Mouse (Mus musculus): ENCODE measurements around the gene H2-Q6.
"Not testable (repeated sequence)": the region's sequence is repeated elsewhere in the genome, so short reads cannot be mapped to it uniquely, and the experiment has no call there.

Gene H2-Q6

DNA sequence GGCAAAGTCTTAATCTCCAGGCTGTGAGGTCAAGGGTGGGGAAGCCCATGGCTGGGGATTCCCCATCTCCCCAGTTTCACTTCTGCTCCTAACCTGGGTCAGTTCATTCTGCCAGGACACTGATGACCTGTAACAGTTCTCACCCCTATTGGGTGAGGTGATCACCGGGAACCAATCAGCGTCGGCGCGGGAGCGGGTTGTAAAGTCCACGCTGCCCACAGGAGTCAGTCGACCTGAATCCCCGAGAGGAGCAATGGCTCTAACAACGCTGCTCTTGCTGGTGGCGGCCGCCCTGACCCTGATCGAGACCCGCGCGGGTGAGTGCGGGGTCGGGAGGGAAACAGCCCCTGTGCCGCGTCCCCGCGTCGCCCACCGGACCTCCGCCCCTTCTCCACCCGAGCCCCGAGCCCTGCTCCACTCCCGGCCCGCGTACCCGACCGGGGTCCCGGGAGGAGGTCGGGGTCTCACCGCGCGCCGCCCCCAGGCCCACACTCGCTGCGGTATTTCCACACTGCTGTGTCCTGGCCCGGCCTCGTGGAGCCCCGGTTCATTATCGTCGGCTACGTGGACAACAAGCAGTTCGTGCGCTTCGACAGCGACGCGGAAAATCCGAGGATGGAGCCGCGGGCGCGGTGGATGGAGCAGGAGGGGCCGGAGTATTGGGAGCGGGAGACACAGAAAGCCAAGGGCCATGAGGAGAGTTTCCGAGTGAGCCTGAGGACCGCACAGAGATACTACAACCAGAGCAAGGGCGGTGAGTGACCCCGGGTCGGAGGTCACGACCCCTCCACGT lies at the start of gene H2-Q6:
TSS of gene H2-Q6 (plus strand) at position 227 of the 793 bp plus-strand sequence.
- DNase-seq (ENCODE audit: low spot score in 2 of 2), result not testable (repeated sequence)

DNA sequence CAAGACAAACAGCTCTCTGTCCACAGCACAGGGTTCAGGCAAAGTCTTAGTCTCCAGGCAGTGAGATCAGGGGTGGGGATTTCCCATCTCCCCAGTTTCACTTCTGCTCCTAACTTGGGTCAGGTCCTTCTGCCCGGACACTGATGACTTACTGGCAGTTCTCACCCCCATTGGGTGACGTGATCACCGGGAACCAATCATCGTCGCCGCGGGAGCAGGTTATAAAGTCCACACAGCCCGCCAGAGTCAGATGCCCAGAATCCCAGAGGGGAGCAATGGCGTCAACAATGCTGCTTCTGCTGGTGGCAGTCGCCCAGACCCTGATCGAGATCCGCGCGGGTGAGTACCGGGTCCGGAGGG lies 45.3 kb upstream of the H2-Q6 start, which contains the start of gene H2-Q4:
TSS of gene H2-Q4 (plus strand) at position 249 of the 360 bp plus-strand sequence.
- DNase-seq (ENCODE audit: low spot score in 2 of 2), result peak; percentile 86 to 91

GRCm38 (mm10) chr17:35379729-35380451 lies 44.8 kb upstream of the H2-Q6 start:
- DNase-seq (ENCODE audit: low spot score in 2 of 2), result peak; percentile 23 to 45

GRCm38 (mm10) chr17:35389796-35390195 lies 34.9 kb upstream of the H2-Q6 start:
- peak; percentile 55 to 79 for DNase-seq (ENCODE audit: low spot score in 2 of 2)

DNA sequence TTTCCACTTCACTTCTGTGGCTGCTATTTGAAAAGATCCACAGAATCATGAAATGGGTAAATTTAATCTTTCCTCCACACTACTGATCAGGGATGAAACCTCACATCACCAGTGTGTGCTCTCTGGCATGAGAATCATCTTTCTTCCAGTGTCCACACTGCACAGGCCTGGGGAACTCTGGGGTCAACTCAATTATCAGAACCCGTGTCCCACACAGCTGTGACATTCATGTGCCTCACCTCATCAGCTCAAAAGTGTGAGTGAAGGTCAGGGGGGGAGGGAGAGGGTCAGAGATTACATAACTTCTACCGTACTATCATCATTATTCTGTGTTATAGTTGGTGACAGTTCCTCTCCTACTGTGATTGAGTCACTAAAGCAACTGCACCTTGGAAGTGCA lies 32.0 kb upstream of the H2-Q6 start:
- DNase-seq (ENCODE audit: low spot score in 2 of 2), result not testable (repeated sequence)

DNA sequence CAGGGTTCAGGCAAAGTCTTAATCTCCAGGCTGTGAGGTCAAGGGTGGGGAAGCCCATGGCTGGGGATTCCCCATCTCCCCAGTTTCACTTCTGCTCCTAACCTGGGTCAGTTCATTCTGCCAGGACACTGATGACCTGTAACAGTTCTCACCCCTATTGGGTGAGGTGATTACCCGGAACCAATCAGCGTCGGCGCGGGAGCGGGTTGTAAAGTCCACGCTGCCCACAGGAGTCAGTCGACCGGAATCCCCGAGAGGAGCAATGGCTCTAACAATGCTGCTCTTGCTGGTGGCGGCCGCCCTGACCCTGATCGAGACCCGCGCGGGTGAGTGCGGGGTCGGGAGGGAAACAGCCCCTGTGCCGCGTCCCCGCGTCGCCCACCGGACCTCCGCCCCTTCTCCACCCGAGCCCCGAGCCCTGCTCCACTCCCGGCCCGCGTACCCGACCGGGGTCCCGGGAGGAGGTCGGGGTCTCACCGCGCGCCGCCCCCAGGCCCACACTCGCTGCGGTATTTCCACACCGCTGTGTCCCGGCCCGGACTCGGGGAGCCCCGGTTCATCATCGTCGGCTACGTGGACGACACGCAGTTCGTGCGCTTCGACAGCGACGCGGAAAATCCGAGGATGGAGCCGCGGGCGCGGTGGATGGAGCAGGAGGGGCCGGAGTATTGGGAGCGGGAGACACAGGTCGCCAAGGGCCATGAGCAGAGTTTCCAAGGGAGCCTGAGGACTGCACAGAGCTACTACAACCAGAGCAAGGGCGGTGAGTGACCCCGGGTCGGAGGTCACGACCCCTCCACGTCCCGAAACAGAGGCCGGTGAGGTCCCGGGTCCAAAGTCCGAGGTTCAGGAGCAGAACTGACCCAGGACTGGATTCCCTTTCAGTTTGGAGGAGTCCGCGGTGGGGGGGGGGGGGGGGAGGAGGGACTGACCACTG lies 30.5 kb upstream of the H2-Q6 start:
- DNase-seq (ENCODE audit: low spot score in 2 of 2), result not testable (repeated sequence)

DNA sequence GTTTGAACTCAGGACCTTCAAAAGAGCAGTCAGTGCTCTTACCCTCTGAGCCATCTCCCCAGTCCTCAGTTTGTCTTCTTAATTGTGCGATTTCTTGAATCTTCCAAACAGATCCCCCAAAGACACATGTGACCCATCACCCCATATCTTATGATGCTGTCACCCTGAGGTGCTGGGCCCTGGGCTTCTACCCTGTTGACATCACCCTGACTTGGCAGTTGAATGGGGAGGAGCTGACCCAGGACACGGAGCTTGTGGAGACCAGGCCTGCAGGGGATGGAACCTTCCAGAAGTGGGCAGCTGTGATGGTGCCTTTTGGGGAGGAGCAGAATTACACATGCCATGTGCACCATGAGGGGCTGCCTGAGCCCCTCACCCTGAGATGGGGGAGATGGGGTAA lies 27.7 kb upstream of the H2-Q6 start:
- DNase-seq (ENCODE audit: low spot score in 2 of 2), result not testable (repeated sequence)

GRCm38 (mm10) chr17:35413057-35413456 lies 11.6 kb upstream of the H2-Q6 start:
- not testable (repeated sequence) for DNase-seq (ENCODE audit: low spot score in 2 of 2)

DNA sequence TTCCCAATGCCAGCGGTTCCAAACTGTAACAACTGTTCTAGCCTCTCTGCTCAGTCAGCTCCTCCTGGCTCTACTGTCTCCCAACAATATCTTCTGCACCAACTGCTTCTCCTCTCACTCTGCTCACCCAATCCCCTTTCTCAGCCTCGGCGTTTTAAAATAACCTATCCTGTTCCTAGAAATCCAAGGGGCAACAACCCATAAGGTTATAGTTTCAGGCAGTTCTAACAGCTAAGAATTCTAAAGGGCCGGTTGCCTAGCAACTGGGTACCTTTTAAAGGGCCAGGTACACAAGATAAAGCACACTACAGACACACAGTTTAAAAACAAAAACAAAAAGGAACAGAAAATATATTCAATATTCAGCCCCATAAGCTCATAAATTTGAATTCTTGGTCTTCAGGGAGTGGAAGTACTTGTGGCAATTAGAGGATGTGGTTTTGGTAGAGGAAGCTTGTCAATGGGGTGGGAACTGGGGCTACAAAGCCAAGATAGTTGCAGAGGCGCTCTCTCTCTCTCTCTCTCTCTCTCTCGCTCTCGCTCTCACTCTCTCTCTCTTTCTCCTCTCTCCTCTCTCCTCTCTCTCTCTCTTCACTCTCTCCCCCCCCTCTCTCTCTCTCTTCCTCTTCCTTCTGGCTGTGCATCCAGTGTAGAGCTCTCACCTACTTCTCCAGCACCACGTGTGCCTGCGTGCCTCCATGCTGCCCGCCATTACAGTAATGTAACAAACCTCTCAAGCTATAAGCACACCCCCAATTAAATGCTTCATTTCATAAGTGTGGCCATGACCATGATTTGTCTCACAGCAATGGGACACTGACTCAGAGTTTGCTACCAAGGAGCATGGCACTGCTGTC lies 9.1 kb upstream of the H2-Q6 start:
- not testable (repeated sequence) for DNase-seq (ENCODE audit: low spot score in 2 of 2)

DNA sequence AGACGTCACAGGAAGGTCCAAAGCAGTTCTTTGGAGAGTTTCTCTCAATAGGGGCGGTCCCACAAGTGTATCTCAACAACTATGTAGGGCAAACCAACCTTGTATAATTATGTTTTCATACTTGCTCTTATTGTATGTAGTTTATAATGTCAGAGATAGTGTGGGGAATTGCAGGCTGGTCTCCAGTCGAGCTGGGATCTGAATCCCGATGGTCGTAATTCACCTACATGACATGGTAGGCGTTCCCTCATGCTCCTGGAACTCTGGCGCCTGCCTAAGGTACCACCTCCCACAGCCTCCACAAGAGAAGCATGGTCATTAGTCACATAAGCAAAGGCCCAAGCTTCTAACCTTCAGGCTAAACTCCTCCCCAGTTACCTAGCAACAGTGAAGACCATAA lies 5.9 kb upstream of the H2-Q6 start:
- no peak for DNase-seq (ENCODE audit: low spot score in 2 of 2)

- DNase-seq (ENCODE audit: low spot score in 2 of 2), result not testable (repeated sequence)
Measured at GRCm38 (mm10) chr17:35419564-35419963, 5.1 kb upstream of the H2-Q6 start.

DNA sequence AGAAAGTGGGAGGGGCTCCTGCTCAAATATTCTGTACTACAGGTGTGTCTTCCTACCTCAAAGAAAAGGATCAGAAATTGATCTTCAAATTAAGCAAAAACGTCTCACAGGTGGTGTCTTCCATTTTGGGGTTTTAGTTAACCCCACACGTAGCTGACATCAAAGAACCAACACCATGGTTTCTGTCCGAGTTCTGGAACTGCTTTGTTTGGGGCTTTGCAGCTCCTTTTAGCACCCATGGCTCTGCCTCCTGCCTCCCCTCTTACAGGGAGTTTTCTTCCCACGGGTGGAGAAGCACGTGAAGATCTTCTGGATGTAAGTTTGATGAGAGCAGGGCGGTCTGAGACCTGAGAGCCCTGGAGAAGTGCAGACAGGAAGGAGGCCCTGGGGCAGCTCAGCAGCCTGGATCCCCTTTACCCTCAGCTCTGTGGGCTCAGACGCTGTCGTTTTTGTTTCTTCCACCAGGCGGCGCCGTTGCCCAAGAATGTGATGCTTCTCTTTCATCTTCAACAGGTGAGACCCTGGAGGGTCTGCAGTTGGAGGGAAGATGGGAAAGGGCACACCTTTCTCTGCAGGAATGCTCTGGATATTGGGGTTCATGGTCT lies 4.3 kb upstream of the H2-Q6 start:
- DNase-seq (ENCODE audit: low spot score in 2 of 2), result peak in 1 of 2 experiments; percentile 60

DNA sequence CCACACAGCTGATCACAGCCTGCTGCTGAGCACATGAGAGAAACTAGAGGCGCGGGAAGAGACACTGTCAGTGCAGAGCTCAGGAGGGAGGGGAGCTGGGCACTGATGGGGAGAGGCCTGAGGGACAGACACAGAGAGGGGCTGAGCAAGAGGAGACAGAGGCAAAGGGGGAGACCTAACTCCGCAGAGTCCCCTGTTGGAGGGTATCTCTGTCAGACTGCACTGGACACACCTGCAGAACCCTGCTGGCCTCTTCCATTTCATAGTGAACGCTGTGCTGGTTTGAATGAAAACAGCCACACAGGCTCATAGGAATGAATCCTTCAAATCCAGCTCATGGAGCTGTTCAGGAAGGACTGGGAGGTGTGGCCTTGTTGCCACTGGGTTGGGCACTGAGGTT lies 3.3 kb upstream of the H2-Q6 start:
- not testable (repeated sequence) for DNase-seq (ENCODE audit: low spot score in 2 of 2)

- not testable (repeated sequence) for DNase-seq (ENCODE audit: low spot score in 2 of 2)
Measured at GRCm38 (mm10) chr17:35422360-35422759, 2.3 kb upstream of the H2-Q6 start.

- DNase-seq (ENCODE audit: low spot score in 2 of 2), result not testable (repeated sequence)
Measured at GRCm38 (mm10) chr17:35423131-35423810, 1.4 kb upstream of the H2-Q6 start.

DNA sequence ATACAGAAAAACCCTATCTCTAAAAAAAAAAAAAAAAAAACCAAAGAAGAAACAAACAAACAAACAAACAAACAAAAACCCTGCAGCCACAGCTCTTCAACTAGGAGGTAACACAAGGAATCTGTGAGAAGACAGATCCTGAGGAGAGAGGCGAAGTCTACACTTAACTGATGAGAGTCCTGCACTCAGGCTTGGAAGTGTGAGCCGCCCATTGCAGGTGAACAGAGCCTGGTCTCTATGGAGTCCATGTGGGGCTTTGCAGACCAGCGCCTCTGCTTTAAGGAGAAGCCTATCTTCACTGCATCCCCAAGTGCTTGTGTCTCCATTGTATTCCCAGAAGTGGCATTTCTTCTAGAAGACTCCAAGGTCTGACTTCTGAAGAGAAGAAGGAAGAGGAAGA lies 544 bp upstream of the H2-Q6 start:
- DNase-seq (ENCODE audit: low spot score in 2 of 2), result not testable (repeated sequence)

- DNase-seq (ENCODE audit: low spot score in 2 of 2), result not testable (repeated sequence)
Measured at GRCm38 (mm10) chr17:35425474-35425873, 824 bp downstream of the H2-Q6 start.

DNA sequence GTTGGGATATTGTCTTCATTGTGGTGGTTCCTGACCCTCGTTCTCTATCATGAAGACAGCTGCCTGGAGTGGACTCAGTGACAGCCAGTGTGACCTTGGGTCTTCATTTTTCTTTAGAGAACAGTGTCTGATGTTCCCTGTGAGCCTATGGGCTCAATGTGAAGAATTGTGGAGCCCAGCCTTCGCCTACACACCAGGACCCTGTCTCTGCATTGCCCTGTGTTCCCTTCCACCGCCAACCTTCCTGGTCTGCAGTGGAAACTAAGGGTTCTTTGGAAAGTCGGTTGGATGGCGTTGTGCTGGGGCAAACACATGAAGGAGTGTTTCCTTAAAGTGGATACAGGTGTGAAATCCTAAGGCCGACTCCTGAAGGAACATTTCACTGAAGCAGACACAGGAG lies 4.2 kb downstream of the H2-Q6 start:
- not testable (repeated sequence) for DNase-seq (ENCODE audit: low spot score in 2 of 2)

- not testable (repeated sequence) for DNase-seq (ENCODE audit: low spot score in 2 of 2)
Measured at GRCm38 (mm10) chr17:35430671-35431070, 6.0 kb downstream of the H2-Q6 start.

- not testable (repeated sequence) for DNase-seq (ENCODE audit: low spot score in 2 of 2)
Measured at GRCm38 (mm10) chr17:35432167-35432566, 7.5 kb downstream of the H2-Q6 start.

Measured in thymus, postnatal 10 days (tissue).